Mouse (Mus musculus): ENCODE results near the gene Ptch1. TPM values are rescaled to one million over a fixed set of nuclear protein-coding genes. Genes with fewer than 3 reads are reported as not detected.

Ptch1 gene
- polyA plus RNA-seq, 1 experiment from 2014 or later = 16.6 TPM

GRCm38 (mm10) chr13:63562141-63562971, 11.0 kb downstream of the Ptch1 start:
- peak overlapping the region; percentile 79 for H3K9ac ChIP-seq
- H3K4me2 ChIP-seq = peak overlapping the region; percentile 94
- H3K36me3 ChIP-seq = no peaks in the 10 kb centered on the region
- peaks cover 59% of the 10 kb centered on the region for H3K4me1 ChIP-seq (replicated peaks)
- peak overlapping the region; percentile 97 for H3K27ac ChIP-seq (replicated peaks)
- 0% methylated on average over 7 of the region's 7 CpGs for WGBS
- peak overlapping the region; percentile 70 for H3K4me3 ChIP-seq
- ATAC-seq (ENCODE audit: low FRiP score, low read depth) = no peak
- no peaks in the 10 kb centered on the region for H3K27me3 ChIP-seq
- H3K9me3 ChIP-seq = no peaks in the 10 kb centered on the region

GRCm38 (mm10) chr13:63558297-63558890, 15.0 kb downstream of the Ptch1 start:
- 33% methylated on average over 8 of the region's 8 CpGs for WGBS
- no peak for ATAC-seq (ENCODE audit: low FRiP score, low read depth)
- H3K27me3 ChIP-seq = no peaks in the 10 kb centered on the region
- no peaks in the 10 kb centered on the region for H3K36me3 ChIP-seq
- no peak overlapping the region for H3K9ac ChIP-seq
- peak overlapping the region; percentile 1; the same call in 1 of the 2 replicates for H3K27ac ChIP-seq (replicated peaks)
- H3K9me3 ChIP-seq = no peaks in the 10 kb centered on the region
- H3K4me1 ChIP-seq (replicated peaks) = peaks cover 89% of the 10 kb centered on the region
- H3K4me3 ChIP-seq = no peak overlapping the region
- peak overlapping the region; percentile 94 for H3K4me2 ChIP-seq

- H3K27me3 ChIP-seq = no peaks in the 10 kb centered on the region
- no peaks in the 10 kb centered on the region for H3K9me3 ChIP-seq
- H3K4me2 ChIP-seq = peak overlapping the region; percentile 21
- H3K9ac ChIP-seq = no peak overlapping the region
- H3K27ac ChIP-seq (replicated peaks) = peak overlapping the region; percentile 42; the same call in 1 of the 2 replicates
- no peaks in the 10 kb centered on the region for H3K36me3 ChIP-seq
- 18% methylated on average over 1 of the region's 1 CpGs for WGBS
- H3K4me3 ChIP-seq = no peak overlapping the region
- peaks cover 96% of the 10 kb centered on the region for H3K4me1 ChIP-seq (replicated peaks)
- ATAC-seq (ENCODE audit: low FRiP score, low read depth) = no peak
Observed at GRCm38 (mm10) chr13:63556431-63556830, 17.0 kb downstream of the Ptch1 start.

GRCm38 (mm10) chr13:63555885-63556284, 17.5 kb downstream of the Ptch1 start:
- H3K27ac ChIP-seq (replicated peaks) = 0 out of 2 replicates have a peak overlapping the region, but pooled peaks have one; percentile 42

GRCm38 (mm10) chr13:63554569-63554968, 18.8 kb downstream of the Ptch1 start:
- no peak overlapping the region for H3K9ac ChIP-seq
- H3K36me3 ChIP-seq = no peaks in the 10 kb centered on the region

More at GRCm38 (mm10) chr13:63555885-63556284, 17.5 kb downstream of the Ptch1 start:
- H3K4me3 ChIP-seq = no peak overlapping the region
- ATAC-seq (ENCODE audit: low FRiP score, low read depth) = no peak
- no peaks in the 10 kb centered on the region for H3K27me3 ChIP-seq
- H3K9ac ChIP-seq = no peak overlapping the region
- H3K4me2 ChIP-seq = peak overlapping the region; percentile 21
- H3K9me3 ChIP-seq = no peaks in the 10 kb centered on the region
- H3K4me1 ChIP-seq (replicated peaks) = peaks cover 96% of the 10 kb centered on the region
- H3K36me3 ChIP-seq = no peaks in the 10 kb centered on the region
- WGBS = 32% methylated on average over 5 of the region's 5 CpGs

GRCm38 (mm10) chr13:63553436-63553835, 20.0 kb downstream of the Ptch1 start:
- Histone ChIP-seq H3K27me3 (no peaks in the 10 kb centered on the region), H3K4me2 (peak overlapping the region; percentile 30; the same call in 1 of the 2 replicates), H3K4me1 (replicated peaks) (peaks cover 78% of the 10 kb centered on the region), H3K4me3 (no peak overlapping the region), H3K27ac (replicated peaks) (peak overlapping the region; percentile 76), H3K9me3 (no peaks in the 10 kb centered on the region), H3K36me3 (no peaks in the 10 kb centered on the region), H3K9ac (no peak overlapping the region)
- no peak for ATAC-seq (ENCODE audit: low FRiP score, low read depth)
- WGBS = 30% methylated on average over 5 of the region's 5 CpGs

More at GRCm38 (mm10) chr13:63554569-63554968, 18.8 kb downstream of the Ptch1 start:
- Histone ChIP-seq H3K9me3 (no peaks in the 10 kb centered on the region), H3K4me2 (peak overlapping the region; percentile 21), H3K27ac (replicated peaks) (peak overlapping the region; percentile 62), H3K27me3 (no peaks in the 10 kb centered on the region), H3K4me1 (replicated peaks) (peaks cover 87% of the 10 kb centered on the region), H3K4me3 (peak overlapping the region; percentile 1)
- peak; percentile 72 for ATAC-seq (ENCODE audit: low FRiP score, low read depth)
- 17% methylated on average over 11 of the region's 11 CpGs for WGBS

GRCm38 (mm10) chr13:63552291-63552932, 21.0 kb downstream of the Ptch1 start:
- no peak overlapping the region for H3K9ac ChIP-seq
- 27% methylated on average over 10 of the region's 10 CpGs for WGBS
- no peak overlapping the region for H3K4me3 ChIP-seq
- peak overlapping the region; percentile 30 for H3K4me2 ChIP-seq
- no peaks in the 10 kb centered on the region for H3K9me3 ChIP-seq
- H3K4me1 ChIP-seq (replicated peaks) = peaks cover 68% of the 10 kb centered on the region
- peak; percentile 80 for ATAC-seq (ENCODE audit: low FRiP score, low read depth)
- H3K36me3 ChIP-seq = no peaks in the 10 kb centered on the region
- no peaks in the 10 kb centered on the region for H3K27me3 ChIP-seq
- peak overlapping the region; percentile 76 for H3K27ac ChIP-seq (replicated peaks)

- Histone ChIP-seq H3K9ac (no peak overlapping the region), H3K4me3 (no peak overlapping the region), H3K4me2 (peak overlapping the region; percentile 30), H3K4me1 (replicated peaks) (peaks cover 61% of the 10 kb centered on the region), H3K27me3 (no peaks in the 10 kb centered on the region), H3K27ac (replicated peaks) (peak overlapping the region; percentile 76), H3K9me3 (no peaks in the 10 kb centered on the region), H3K36me3 (no peaks in the 10 kb centered on the region)
- no peak for ATAC-seq (ENCODE audit: low FRiP score, low read depth)
- WGBS = 41% methylated on average over 10 of the region's 10 CpGs
Observed at GRCm38 (mm10) chr13:63551552-63552290, 21.7 kb downstream of the Ptch1 start.

GRCm38 (mm10) chr13:63550367-63550766, 23.0 kb downstream of the Ptch1 start:
- no peak overlapping the region for H3K4me2 ChIP-seq
- ATAC-seq (ENCODE audit: low FRiP score, low read depth) = no peak

GRCm38 (mm10) chr13:63549210-63549609, 24.2 kb downstream of the Ptch1 start:
- Histone ChIP-seq H3K4me3 (no peak overlapping the region), H3K9ac (no peak overlapping the region), H3K4me1 (replicated peaks) (peaks cover 53% of the 10 kb centered on the region), H3K27ac (replicated peaks) (peak overlapping the region; percentile 49), H3K36me3 (no peaks in the 10 kb centered on the region), H3K27me3 (no peaks in the 10 kb centered on the region), H3K9me3 (no peaks in the 10 kb centered on the region), H3K4me2 (no peak overlapping the region)
- peak; percentile 67 for ATAC-seq (ENCODE audit: low FRiP score, low read depth)
- 36% methylated on average over 5 of the region's 5 CpGs for WGBS

More at GRCm38 (mm10) chr13:63550367-63550766, 23.0 kb downstream of the Ptch1 start:
- Histone ChIP-seq H3K4me1 (replicated peaks) (peaks cover 56% of the 10 kb centered on the region), H3K9ac (no peak overlapping the region), H3K9me3 (no peaks in the 10 kb centered on the region), H3K27ac (replicated peaks) (no peak overlapping the region), H3K4me3 (no peak overlapping the region), H3K36me3 (no peaks in the 10 kb centered on the region), H3K27me3 (no peaks in the 10 kb centered on the region)
- WGBS = 73% methylated on average over 5 of the region's 5 CpGs

- no peak overlapping the region for H3K4me3 ChIP-seq
- H3K9me3 ChIP-seq = no peaks in the 10 kb centered on the region
- H3K4me1 ChIP-seq (replicated peaks) = peaks cover 51% of the 10 kb centered on the region
- H3K27me3 ChIP-seq = no peaks in the 10 kb centered on the region
- no peak for ATAC-seq (ENCODE audit: low FRiP score, low read depth)
- H3K9ac ChIP-seq = no peak overlapping the region
- WGBS = 70% methylated on average over 4 of the region's 4 CpGs
- H3K27ac ChIP-seq (replicated peaks) = peak overlapping the region; percentile 67
- no peaks in the 10 kb centered on the region for H3K36me3 ChIP-seq
- H3K4me2 ChIP-seq = no peak overlapping the region
Observed at GRCm38 (mm10) chr13:63548571-63548970, 24.8 kb downstream of the Ptch1 start.
